Mouse (Mus musculus): ENCODE results near the gene Hsf2bp. TPM values are rescaled to one million over a fixed set of nuclear protein-coding genes. Genes with fewer than 3 reads are reported as not detected.

The Hsf2bp gene
- polyA plus RNA-seq, 1 experiment from 2014 or later = 0.30 TPM

- no peaks in the 10 kb centered on the region for H3K27me3 ChIP-seq (ENCODE audit: insufficient read depth, poor library complexity, severe bottlenecking)
- no peaks in the 10 kb centered on the region for H3K9me3 ChIP-seq
- H3K4me1 ChIP-seq (replicated peaks) = peaks cover 37% of the 10 kb centered on the region
- 77% methylated on average over 12 of the region's 12 CpGs for WGBS
- H3K36me3 ChIP-seq = no peaks in the 10 kb centered on the region
- no peak for DNase-seq (ENCODE audit: low spot score)
- H3K27ac ChIP-seq = no peak overlapping the region
- no peak overlapping the region for H3K4me3 ChIP-seq
Measured at GRCm38 (mm10) chr17:31938539-31939260, 97.4 kb downstream of the Hsf2bp start.

- H3K4me1 ChIP-seq (replicated peaks) = peaks cover 43% of the 10 kb centered on the region
- peak overlapping the region; percentile 79 for H3K27ac ChIP-seq
- H3K27me3 ChIP-seq (ENCODE audit: insufficient read depth, poor library complexity, severe bottlenecking) = no peaks in the 10 kb centered on the region
- WGBS = 41% methylated on average over 3 of the region's 3 CpGs
- H3K36me3 ChIP-seq = no peaks in the 10 kb centered on the region
- no peak for DNase-seq (ENCODE audit: low spot score)
- no peaks in the 10 kb centered on the region for H3K9me3 ChIP-seq
- H3K4me3 ChIP-seq = no peak overlapping the region
Measured at GRCm38 (mm10) chr17:31937141-31937554, 99.0 kb downstream of the Hsf2bp start.

- Histone ChIP-seq H3K4me1 (replicated peaks) (peaks cover 56% of the 10 kb centered on the region), H3K36me3 (no peaks in the 10 kb centered on the region), H3K9me3 (no peaks in the 10 kb centered on the region), H3K27me3 (ENCODE audit: insufficient read depth, poor library complexity, severe bottlenecking) (no peaks in the 10 kb centered on the region), H3K27ac (0 out of 2 replicates have a peak overlapping the region, but pooled peaks have one; percentile 43), H3K4me3 (no peak overlapping the region)
- DNase-seq (ENCODE audit: low spot score) = no peak
- 76% methylated on average over 3 of the region's 3 CpGs for WGBS
Measured at GRCm38 (mm10) chr17:31935841-31936240, 100.3 kb downstream of the Hsf2bp start.

GRCm38 (mm10) chr17:31935091-31935830 lies 100.9 kb downstream of the Hsf2bp start:
- Histone ChIP-seq H3K4me1 (replicated peaks) (peaks cover 62% of the 10 kb centered on the region), H3K4me3 (no peak overlapping the region), H3K36me3 (no peaks in the 10 kb centered on the region), H3K27ac (peak overlapping the region; percentile 43; the same call in 1 of the 2 replicates), H3K27me3 (ENCODE audit: insufficient read depth, poor library complexity, severe bottlenecking) (no peaks in the 10 kb centered on the region), H3K9me3 (no peaks in the 10 kb centered on the region)
- no peak for DNase-seq (ENCODE audit: low spot score)
- WGBS = 67% methylated on average over 6 of the region's 6 CpGs

GRCm38 (mm10) chr17:31933956-31934355 lies 102.2 kb downstream of the Hsf2bp start:
- 60% methylated on average over 1 of the region's 1 CpGs for WGBS
- Histone ChIP-seq H3K4me3 (no peak overlapping the region), H3K27me3 (ENCODE audit: insufficient read depth, poor library complexity, severe bottlenecking) (no peaks in the 10 kb centered on the region), H3K4me1 (replicated peaks) (peaks cover 71% of the 10 kb centered on the region), H3K27ac (no peak overlapping the region), H3K9me3 (no peaks in the 10 kb centered on the region), H3K36me3 (no peaks in the 10 kb centered on the region)
- no peak for DNase-seq (ENCODE audit: low spot score)

- H3K4me1 ChIP-seq (replicated peaks) = peaks cover 56% of the 10 kb centered on the region
- 43% methylated on average over 7 of the region's 7 CpGs for WGBS
- peak overlapping the region; percentile 72 for H3K27ac ChIP-seq
Measured at GRCm38 (mm10) chr17:31931499-31931898, 104.7 kb downstream of the Hsf2bp start.

GRCm38 (mm10) chr17:31929844-31930715 lies 106.1 kb downstream of the Hsf2bp start:
- 64% methylated on average over 13 of the region's 13 CpGs for WGBS

More at GRCm38 (mm10) chr17:31931499-31931898, 104.7 kb downstream of the Hsf2bp start:
- no peak for DNase-seq (ENCODE audit: low spot score)
- Histone ChIP-seq H3K27me3 (ENCODE audit: insufficient read depth, poor library complexity, severe bottlenecking) (no peaks in the 10 kb centered on the region), H3K4me3 (no peak overlapping the region), H3K36me3 (no peaks in the 10 kb centered on the region), H3K9me3 (no peaks in the 10 kb centered on the region)

GRCm38 (mm10) chr17:31929032-31929431 lies 107.1 kb downstream of the Hsf2bp start:
- Histone ChIP-seq H3K9me3 (no peaks in the 10 kb centered on the region), H3K27me3 (ENCODE audit: insufficient read depth, poor library complexity, severe bottlenecking) (no peaks in the 10 kb centered on the region), H3K36me3 (no peaks in the 10 kb centered on the region), H3K27ac (peak overlapping the region; percentile 72; the same call in 1 of the 2 replicates), H3K4me1 (replicated peaks) (peaks cover 49% of the 10 kb centered on the region), H3K4me3 (no peak overlapping the region)
- no peak for DNase-seq (ENCODE audit: low spot score)
- WGBS = 87% methylated on average over 6 of the region's 6 CpGs

More at GRCm38 (mm10) chr17:31929844-31930715, 106.1 kb downstream of the Hsf2bp start:
- no peaks in the 10 kb centered on the region for H3K36me3 ChIP-seq
- no peak overlapping the region; the same call in 1 of the 2 replicates for H3K4me3 ChIP-seq
- peaks cover 48% of the 10 kb centered on the region for H3K4me1 ChIP-seq (replicated peaks)
- H3K9me3 ChIP-seq = no peaks in the 10 kb centered on the region
- peak overlapping the region; percentile 72 for H3K27ac ChIP-seq
- H3K27me3 ChIP-seq (ENCODE audit: insufficient read depth, poor library complexity, severe bottlenecking) = no peaks in the 10 kb centered on the region
- peak; percentile 72 for DNase-seq (ENCODE audit: low spot score)

GRCm38 (mm10) chr17:31927895-31928626 lies 108.1 kb downstream of the Hsf2bp start:
- no peaks in the 10 kb centered on the region for H3K36me3 ChIP-seq
- no peak overlapping the region for H3K27ac ChIP-seq
- no peak overlapping the region for H3K4me3 ChIP-seq
- peaks cover 43% of the 10 kb centered on the region for H3K4me1 ChIP-seq (replicated peaks)
- no peaks in the 10 kb centered on the region for H3K27me3 ChIP-seq (ENCODE audit: insufficient read depth, poor library complexity, severe bottlenecking)
- WGBS = 89% methylated on average over 10 of the region's 10 CpGs
- H3K9me3 ChIP-seq = no peaks in the 10 kb centered on the region
- no peak for DNase-seq (ENCODE audit: low spot score)

- no peaks in the 10 kb centered on the region for H3K9me3 ChIP-seq
- no peak for DNase-seq (ENCODE audit: low spot score)
- no peaks in the 10 kb centered on the region for H3K36me3 ChIP-seq
- H3K4me3 ChIP-seq = no peak overlapping the region
- H3K4me1 ChIP-seq (replicated peaks) = peaks cover 23% of the 10 kb centered on the region
- H3K27ac ChIP-seq = no peak overlapping the region; the same call in 1 of the 2 replicates
- H3K27me3 ChIP-seq (ENCODE audit: insufficient read depth, poor library complexity, severe bottlenecking) = no peaks in the 10 kb centered on the region
- 53% methylated on average over 4 of the region's 4 CpGs for WGBS
Measured at GRCm38 (mm10) chr17:31924229-31924628, 111.9 kb downstream of the Hsf2bp start.

GRCm38 (mm10) chr17:31923310-31923970 lies 112.7 kb downstream of the Hsf2bp start:
- 78% methylated on average over 7 of the region's 7 CpGs for WGBS
- H3K36me3 ChIP-seq = no peaks in the 10 kb centered on the region
- no peak for DNase-seq (ENCODE audit: low spot score)
- no peak overlapping the region for H3K4me3 ChIP-seq
- peak overlapping the region; percentile 42; the same call in 1 of the 2 replicates for H3K27ac ChIP-seq
- peaks cover 19% of the 10 kb centered on the region for H3K4me1 ChIP-seq (replicated peaks)
- no peaks in the 10 kb centered on the region for H3K27me3 ChIP-seq (ENCODE audit: insufficient read depth, poor library complexity, severe bottlenecking)
- no peaks in the 10 kb centered on the region for H3K9me3 ChIP-seq

All from hindbrain, embryonic 10.5 days (tissue).